Mouse (Mus musculus) embryonic facial prominence, embryonic 11.5 days (tissue): Measurements from ENCODE around the gene Olfr64. TPM values are rescaled to one million over a fixed set of nuclear protein-coding genes. Genes with fewer than 3 reads are reported as not detected.

ENCODE experiments used
- ATAC-seq: fragments of 200-750 bp; cut with Nextera tagmentation; replicated peaks from 2 replicates; pipeline ENCODE4 v1.8.0; 2017; ENCODE audit warnings: low read depth; ENCODE audit not compliant: insufficient number of reproducible peaks, low FRiP score, low TSS enrichment
- DNase-seq: peaks from one replicate; pipeline ENCODE4 v3.0.0-alpha.2; 2015; ENCODE audit warnings: low spot score
- H3K27ac ChIP-seq: fragments of 300-500 bp; sonication (generic); replicated peaks from 2 replicates; pipeline ENCODE4 v1.5.1; 2014; ENCODE audit warnings: mild to moderate bottlenecking, low read depth, low read length, control low read depth
- H3K27me3 ChIP-seq: fragments of 300-500 bp; sonication (generic); 2 replicates; pipeline ENCODE4 v1.6.1; 2014; ENCODE audit warnings: mild to moderate bottlenecking, low read length, moderate library complexity, mixed read lengths; ENCODE audit not compliant: control insufficient read depth, insufficient read depth
- H3K36me3 ChIP-seq: fragments of 300-500 bp; sonication (generic); replicated peaks from 2 replicates; pipeline ENCODE4 v1.6.1; 2014; ENCODE audit warnings: low read depth, mild to moderate bottlenecking, low read length, moderate library complexity, mixed read lengths; ENCODE audit not compliant: control insufficient read depth, insufficient read depth
- H3K4me1 ChIP-seq: fragments of 300-500 bp; sonication (generic); 2 replicates; pipeline ENCODE4 v1.6.1; 2014; ENCODE audit warnings: low read length, mixed read lengths; ENCODE audit not compliant: control insufficient read depth, insufficient read depth
- H3K4me2 ChIP-seq: fragments of 300-500 bp; sonication (generic); 2 replicates; pipeline ENCODE4 v1.6.1; 2014; ENCODE audit warnings: low read depth, mild to moderate bottlenecking, control low read depth, low read length, moderate library complexity
- H3K4me3 ChIP-seq: fragments of 300-500 bp; sonication (generic); 2 replicates; pipeline ENCODE4 v1.5.1; 2014; ENCODE audit warnings: low read depth, low read length, control low read depth
- H3K9ac ChIP-seq: fragments of 300-500 bp; sonication (generic); replicated peaks from 2 replicates; pipeline ENCODE4 v1.6.1; 2014; ENCODE audit warnings: mild to moderate bottlenecking, control low read depth, low read length
- H3K9me3 ChIP-seq: fragments of 300-500 bp; sonication (generic); replicated peaks from 2 replicates; pipeline ENCODE4 v1.6.1; 2016; ENCODE audit warnings: mild to moderate bottlenecking, low read length, inconsistent platforms, mixed read lengths; ENCODE audit not compliant: control insufficient read depth
- WGBS: fragments of 180-500 bp; shearing (Covaris S2); extraction: QIAGEN DNeasy Blood & Tissue Kit; methylation state at CpG from one replicate; pipeline ENCODE4 v1.1.7; 2014; 5-methylcytosine and 5-hydroxymethylcytosine counted together
- polyA plus RNA-seq: library from polyadenylated mRNA; unstranded; fragments of >200 nt; fragmentation: Nextera tagmentation; extraction: Ambion mirVana; gene quantifications from 2 replicates; pipeline ENCODE4 v1.2.1, GENCODE M21; 2014

The Olfr64 gene
- polyA plus RNA-seq, result not detected in 2 replicates

DNA sequence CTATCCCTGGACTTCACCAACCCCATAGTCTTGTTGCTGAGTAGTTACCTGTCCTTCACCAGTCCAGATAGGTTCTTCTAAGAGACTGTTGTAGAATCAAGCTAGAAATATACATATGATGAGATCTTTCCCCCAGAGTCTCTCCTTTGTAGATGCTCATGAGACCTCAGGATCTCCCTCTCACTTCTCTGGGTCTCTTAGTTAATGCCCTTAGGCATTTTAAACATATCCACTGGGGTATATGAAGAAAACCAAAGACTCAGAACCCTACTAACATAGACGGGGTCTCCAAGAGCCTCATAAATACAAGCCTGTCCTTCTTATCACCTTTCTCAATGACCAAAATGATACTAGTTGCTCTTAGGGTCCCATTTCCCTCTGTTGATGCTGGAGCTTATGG is at the start of gene Olfr64:
TSS of gene Olfr64 (minus strand) at position 101 of the 400 bp plus-strand sequence.
- no peak within 1 kb of the TSS for H3K4me2 ChIP-seq
- 72% methylated on average over 1 of the region's 1 CpGs for WGBS
- no peaks in the 10 kb centered on the region for H3K4me1 ChIP-seq
- no peak within 1 kb of the TSS for H3K27ac ChIP-seq
- no peaks in the 10 kb centered on the region for H3K9me3 ChIP-seq
- no peaks in the 10 kb centered on the region for H3K36me3 ChIP-seq
- no peak within 1 kb of the TSS for H3K4me3 ChIP-seq
- DNase-seq (no peak), ATAC-seq (no peak)
- H3K27me3 ChIP-seq, result no peaks in the 10 kb centered on the region
- no peak within 1 kb of the TSS for H3K9ac ChIP-seq

DNA sequence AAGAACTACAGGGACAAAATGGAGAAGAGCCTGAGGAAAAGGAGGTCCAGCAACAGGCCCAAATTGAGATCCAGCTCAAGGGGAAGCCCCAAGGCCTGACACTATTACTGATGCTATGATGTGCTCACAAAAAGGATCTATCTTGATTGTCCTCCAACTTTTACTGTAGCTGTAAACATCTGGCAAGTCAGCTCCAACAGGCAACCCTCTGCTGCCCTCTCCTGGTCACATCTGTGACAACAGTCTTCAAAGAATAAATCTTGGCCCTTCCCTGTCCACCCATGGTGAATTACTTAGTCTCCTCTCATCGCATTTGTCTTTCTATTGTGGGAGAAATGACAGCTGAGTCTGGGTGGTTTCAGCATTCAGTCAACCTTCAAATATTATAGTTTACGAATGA is 48.4 kb upstream of the Olfr64 start:
- ATAC-seq, result no peak
- peak; percentile 75 for DNase-seq
- H3K9ac ChIP-seq, result no peak overlapping the region
- H3K4me1 ChIP-seq, result no peaks in the 10 kb centered on the region
- H3K4me2 ChIP-seq, result no peak overlapping the region
- 31% methylated on average over 2 of the region's 2 CpGs for WGBS
- no peak overlapping the region for H3K4me3 ChIP-seq
- H3K9me3 ChIP-seq, result no peaks in the 10 kb centered on the region
- no peaks in the 10 kb centered on the region for H3K27me3 ChIP-seq
- H3K36me3 ChIP-seq, result no peaks in the 10 kb centered on the region
- H3K27ac ChIP-seq, result no peak overlapping the region

- no peak within 1 kb of the TSS for H3K4me2 ChIP-seq
- no peak for DNase-seq
- WGBS, result 84% methylated on average over 2 of the region's 2 CpGs
- ATAC-seq, result no peak
- H3K9ac ChIP-seq, result no peak within 1 kb of the TSS
- H3K36me3 ChIP-seq, result no peaks in the 10 kb centered on the region
- no peaks in the 10 kb centered on the region for H3K4me1 ChIP-seq
- H3K4me3 ChIP-seq, result no peak within 1 kb of the TSS
- H3K9me3 ChIP-seq, result no peaks in the 10 kb centered on the region
- no peak within 1 kb of the TSS for H3K27ac ChIP-seq
- no peaks in the 10 kb centered on the region for H3K27me3 ChIP-seq
Observed at GRCm38 (mm10) chr7:103934264-103934663, 40.0 kb upstream of the Olfr64 start, which contains the start of gene Olfr632. Gene Olfr632, plus strand, starts transcription at chr7:103934347.

DNA sequence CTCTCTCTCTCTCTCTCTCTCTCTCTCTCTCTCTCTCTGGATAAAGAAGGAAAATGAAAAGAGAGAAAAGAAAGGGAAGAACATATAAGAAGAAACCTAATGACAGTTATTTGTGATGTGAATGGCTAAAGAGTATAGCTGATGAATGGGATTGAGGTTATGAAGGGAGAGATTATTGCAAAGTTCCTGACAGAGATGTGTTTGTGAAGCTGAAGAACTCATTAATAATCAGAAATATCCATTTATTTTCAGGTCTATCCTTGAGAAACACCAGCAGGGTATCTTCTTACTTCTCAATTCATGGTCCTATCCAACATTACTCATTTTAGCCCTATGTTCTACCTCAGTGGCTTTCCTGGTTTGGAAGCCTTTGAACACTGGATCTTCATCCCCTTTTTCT is 34.2 kb upstream of the Olfr64 start, which contains the start of gene Olfr631:
TSS of gene Olfr631 (plus strand) at position 301 of the 400 bp plus-strand sequence.
- H3K4me1 ChIP-seq, result no peaks in the 10 kb centered on the region
- no peak within 1 kb of the TSS for H3K9ac ChIP-seq
- H3K4me2 ChIP-seq, result no peak within 1 kb of the TSS
- H3K9me3 ChIP-seq, result no peaks in the 10 kb centered on the region
- no peak within 1 kb of the TSS for H3K27ac ChIP-seq
- H3K4me3 ChIP-seq, result no peak within 1 kb of the TSS
- H3K36me3 ChIP-seq, result no peaks in the 10 kb centered on the region
- no peak for ATAC-seq
- H3K27me3 ChIP-seq, result no peaks in the 10 kb centered on the region
- no peak for DNase-seq

DNA sequence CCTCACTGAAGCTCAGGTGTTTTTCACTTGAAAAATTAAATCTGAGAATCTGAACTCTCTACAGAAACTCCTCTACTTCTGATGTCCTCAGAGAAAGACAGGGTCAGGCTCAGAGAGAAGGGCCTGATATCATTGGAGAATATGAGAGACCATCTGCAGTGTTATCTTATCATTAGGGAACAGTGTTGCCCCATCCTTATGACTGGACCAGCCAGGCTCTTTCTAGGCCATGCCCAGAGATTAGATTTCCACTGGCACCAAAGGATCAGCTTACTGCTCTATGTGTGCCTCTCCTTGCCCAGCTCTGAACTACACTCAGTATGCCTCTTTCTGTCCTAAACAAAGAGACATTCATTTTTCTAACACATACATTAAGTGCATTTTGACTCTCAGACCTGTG is 21.1 kb upstream of the Olfr64 start:
- Histone ChIP-seq H3K27me3 (no peaks in the 10 kb centered on the region), H3K36me3 (no peaks in the 10 kb centered on the region), H3K27ac (no peak overlapping the region), H3K9me3 (no peaks in the 10 kb centered on the region), H3K9ac (no peak overlapping the region), H3K4me1 (no peaks in the 10 kb centered on the region), H3K4me2 (no peak overlapping the region), H3K4me3 (no peak overlapping the region)
- DNase-seq (no peak), ATAC-seq (no peak)

DNA sequence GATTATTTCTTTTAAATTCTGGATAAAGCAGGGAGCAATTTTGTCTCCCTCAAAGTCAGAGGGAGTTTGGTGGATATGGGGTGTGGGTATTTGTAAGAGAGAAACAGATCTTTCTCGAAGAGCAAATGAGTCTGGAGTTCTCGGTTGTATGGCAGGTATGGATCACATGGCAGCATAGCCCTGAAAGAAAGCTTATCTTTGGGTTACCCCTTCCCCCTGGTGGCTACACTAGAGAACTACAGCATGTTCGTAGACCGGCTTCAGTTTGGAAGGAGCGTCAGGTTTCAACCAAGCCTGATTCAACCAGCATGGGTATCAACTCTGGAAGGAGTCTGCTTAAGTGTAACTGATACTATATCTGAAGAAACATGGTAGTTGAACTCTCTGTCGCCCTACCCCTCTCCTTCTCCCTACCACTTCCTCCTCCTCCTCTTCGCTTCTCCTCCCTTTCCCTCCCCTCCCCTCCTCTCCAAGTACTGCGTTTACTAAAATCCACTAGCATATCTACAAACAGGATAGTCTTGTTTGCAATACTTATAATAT is 18.8 kb upstream of the Olfr64 start:
- Histone ChIP-seq H3K36me3 (no peaks in the 10 kb centered on the region), H3K9me3 (no peaks in the 10 kb centered on the region), H3K4me2 (no peak overlapping the region), H3K4me3 (no peak overlapping the region), H3K27ac (no peak overlapping the region), H3K4me1 (no peaks in the 10 kb centered on the region), H3K9ac (no peak overlapping the region), H3K27me3 (no peaks in the 10 kb centered on the region)
- DNase-seq (peak; percentile 47), ATAC-seq (no peak)
- WGBS, result 41% methylated on average over 8 of the region's 8 CpGs

DNA sequence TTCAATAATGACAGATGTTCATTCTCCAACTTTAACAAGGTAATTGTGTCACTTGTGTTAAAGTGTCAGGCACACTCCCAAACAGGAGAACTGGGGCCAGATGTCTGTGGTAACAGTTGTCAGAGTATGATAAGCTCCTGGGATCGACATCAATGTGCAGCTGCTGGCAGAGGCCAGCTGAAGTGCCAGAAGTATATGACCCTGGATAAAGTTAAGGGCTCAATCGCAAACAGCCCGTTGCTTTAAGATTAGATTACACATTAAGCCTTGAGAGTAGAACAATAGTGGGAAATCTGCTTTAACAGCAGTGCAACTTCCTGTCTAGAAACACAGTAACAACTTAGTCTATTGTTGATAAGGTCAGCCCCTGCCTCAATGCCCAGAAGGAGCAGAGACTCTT is 15.8 kb upstream of the Olfr64 start:
- H3K4me2 ChIP-seq, result no peak overlapping the region
- ATAC-seq (no peak), DNase-seq (peak; percentile 1)
- H3K9me3 ChIP-seq, result no peaks in the 10 kb centered on the region
- no peak overlapping the region for H3K4me3 ChIP-seq
- no peaks in the 10 kb centered on the region for H3K27me3 ChIP-seq
- H3K4me1 ChIP-seq, result no peaks in the 10 kb centered on the region
- no peak overlapping the region for H3K9ac ChIP-seq
- WGBS, result 28% methylated on average over 3 of the region's 3 CpGs
- H3K36me3 ChIP-seq, result no peaks in the 10 kb centered on the region
- no peak overlapping the region for H3K27ac ChIP-seq

GRCm38 (mm10) chr7:103903187-103903586 is 8.9 kb upstream of the Olfr64 start, which contains the start of gene Olfr65:
Gene Olfr65, plus strand, starts transcription at chr7:103903487.
- Histone ChIP-seq H3K4me1 (no peaks in the 10 kb centered on the region), H3K4me3 (no peak within 1 kb of the TSS), H3K27ac (no peak within 1 kb of the TSS), H3K36me3 (no peaks in the 10 kb centered on the region), H3K4me2 (no peak within 1 kb of the TSS), H3K9me3 (no peaks in the 10 kb centered on the region), H3K9ac (no peak within 1 kb of the TSS), H3K27me3 (no peaks in the 10 kb centered on the region)
- 68% methylated on average over 2 of the region's 2 CpGs for WGBS
- ATAC-seq (no peak), DNase-seq (no peak)
